Mouse (Mus musculus) kidney, adult 2 months (tissue): ENCODE results near the gene P2rx3.

Experiments used
- CTCF ChIP-seq: fragments of 200-500 bp; conservative IDR thresholded peaks from 2 replicates; pipeline ENCODE4 v1.5.1; 2011; ENCODE audit warnings: low read depth, mild to moderate bottlenecking, control low read depth, low read length, moderate library complexity, mixed read lengths; ENCODE audit not compliant: insufficient read depth, insufficient read length
- POLR2A ChIP-seq: fragments of 200-500 bp; IDR thresholded peaks from one replicate; pipeline ENCODE4 v1.6.1; 2011; ENCODE audit warnings: low read depth, low read length, control low read depth

- no peak for TF ChIP-seq CTCF
- TF ChIP-seq POLR2A, result no peak
Measured at GRCm38 (mm10) chr2:84987930-84988329, 49.3 kb downstream of the P2rx3 start, which contains the start of gene Prg3.
